Mouse (Mus musculus): ENCODE measurements around the gene Med25.

The Med25 gene

GRCm38 (mm10) chr7:44863210-44863609 lies 29.3 kb downstream of the Med25 start:
- no peak for DNase-seq (ENCODE audit: low read depth)

GRCm38 (mm10) chr7:44862434-44862833 lies 30.1 kb downstream of the Med25 start:
- no peak for DNase-seq (ENCODE audit: low read depth)

DNA sequence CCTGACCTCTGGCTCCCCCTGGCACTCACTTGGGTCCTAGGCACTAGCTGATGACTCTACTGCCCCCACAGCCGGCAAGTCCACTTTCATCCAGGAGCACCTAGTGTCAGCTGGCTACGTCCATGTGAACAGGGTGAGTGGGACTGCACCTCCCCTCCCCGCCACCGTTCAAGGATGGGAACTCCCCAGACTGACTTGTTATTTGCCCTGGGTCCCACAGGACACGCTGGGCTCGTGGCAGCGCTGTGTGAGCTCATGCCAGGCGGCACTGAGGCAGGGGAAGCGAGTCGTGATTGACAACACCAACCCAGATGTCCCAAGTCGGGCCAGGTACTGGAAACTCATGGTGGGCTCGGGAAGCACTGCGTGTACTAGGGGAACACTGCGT lies 31.1 kb downstream of the Med25 start:
- DNase-seq (ENCODE audit: low read depth): no peak

DNA sequence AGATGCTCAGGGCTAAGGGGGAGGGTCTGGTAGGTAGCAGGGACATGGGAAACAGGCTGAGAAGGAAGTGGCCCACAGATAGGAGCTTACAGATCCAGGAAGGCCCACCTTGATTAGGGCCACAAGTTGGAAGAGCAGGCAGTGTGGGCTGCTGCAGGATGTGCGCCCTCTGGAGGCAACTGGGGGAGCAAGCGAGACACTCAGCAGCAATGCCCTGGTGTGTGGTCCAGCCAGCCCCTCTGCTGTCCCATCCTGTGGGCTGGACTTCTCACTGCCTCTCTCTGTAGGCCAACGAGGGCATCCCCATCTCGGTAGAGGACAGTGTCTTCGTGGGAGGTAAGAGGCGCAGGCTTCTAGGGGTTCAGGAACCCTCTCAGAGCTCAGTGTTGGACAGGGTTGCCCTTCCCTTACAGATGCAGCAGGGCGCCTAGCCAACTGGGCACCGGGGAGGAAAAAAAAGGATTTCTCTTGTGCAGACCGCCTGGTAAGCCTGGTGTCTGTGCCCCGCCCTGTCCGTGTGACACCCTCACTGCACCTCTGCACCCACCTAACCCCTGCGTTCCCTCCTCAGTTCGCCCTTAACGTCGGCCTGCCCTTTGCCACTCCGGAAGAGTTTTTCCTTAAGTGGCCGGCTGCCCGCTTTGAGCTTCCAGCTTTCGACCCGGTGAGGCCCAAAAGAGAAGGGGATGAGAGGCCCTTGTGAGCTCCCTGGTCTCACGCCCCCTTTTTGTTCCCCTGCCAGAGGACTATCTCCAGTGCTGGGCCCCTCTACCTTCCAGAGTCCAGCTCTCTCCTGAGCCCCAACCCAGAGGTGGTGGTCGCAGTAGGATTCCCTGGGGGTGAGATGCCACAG lies 31.7 kb downstream of the Med25 start:
- DNase-seq (ENCODE audit: low read depth): peak; percentile 76

DNA sequence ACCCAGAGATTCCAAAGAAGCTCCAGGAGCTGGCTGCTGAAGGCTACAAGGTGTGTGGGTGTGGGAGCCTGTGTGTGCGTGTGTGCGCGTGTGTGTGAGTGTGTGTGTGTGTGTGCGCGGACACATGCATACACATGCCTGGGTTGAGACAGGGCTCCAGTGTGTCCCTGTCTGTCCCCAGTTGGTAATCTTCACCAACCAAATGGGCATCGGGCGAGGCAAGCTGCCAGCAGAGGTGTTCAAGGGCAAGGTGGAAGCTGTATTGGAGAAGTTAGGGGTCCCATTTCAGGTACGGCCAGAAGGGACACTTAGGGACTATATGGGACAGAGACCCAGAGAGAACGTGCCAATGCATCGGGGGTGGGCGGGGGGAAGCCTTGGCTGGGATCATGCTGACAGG lies 32.6 kb downstream of the Med25 start:
- DNase-seq (ENCODE audit: low read depth): no peak

DNA sequence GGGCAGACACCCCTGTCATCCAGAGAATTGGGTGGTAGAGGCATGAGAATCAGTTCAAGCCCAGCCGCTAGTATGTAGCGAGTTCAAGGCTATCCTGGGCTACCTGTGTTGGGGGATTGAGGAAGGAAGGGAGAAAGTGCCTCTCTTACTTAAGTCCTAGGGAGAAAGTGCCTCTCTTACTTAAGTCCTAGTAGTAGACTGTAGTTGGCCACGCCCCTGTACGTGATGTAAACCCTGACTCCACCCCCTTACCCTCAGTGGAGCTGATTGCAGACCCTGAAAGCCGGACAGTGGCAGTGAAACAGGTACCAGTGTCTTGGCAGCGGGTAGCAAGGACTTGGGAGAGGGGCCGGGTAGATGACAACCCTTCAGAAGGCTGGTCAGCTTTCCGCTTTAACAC lies 34.6 kb downstream of the Med25 start:
- DNase-seq (ENCODE audit: low read depth): peak; percentile 59

- peak; percentile 92 for DNase-seq (ENCODE audit: low read depth)
Measured at GRCm38 (mm10) chr7:44857042-44857552, 35.4 kb downstream of the Med25 start, which contains the start of gene Pnkp. Gene Pnkp (plus strand): TSS chr7:44857139.

GRCm38 (mm10) chr7:44856265-44856916 lies 36.1 kb downstream of the Med25 start:
- DNase-seq (ENCODE audit: low read depth): peak; percentile 44

DNA sequence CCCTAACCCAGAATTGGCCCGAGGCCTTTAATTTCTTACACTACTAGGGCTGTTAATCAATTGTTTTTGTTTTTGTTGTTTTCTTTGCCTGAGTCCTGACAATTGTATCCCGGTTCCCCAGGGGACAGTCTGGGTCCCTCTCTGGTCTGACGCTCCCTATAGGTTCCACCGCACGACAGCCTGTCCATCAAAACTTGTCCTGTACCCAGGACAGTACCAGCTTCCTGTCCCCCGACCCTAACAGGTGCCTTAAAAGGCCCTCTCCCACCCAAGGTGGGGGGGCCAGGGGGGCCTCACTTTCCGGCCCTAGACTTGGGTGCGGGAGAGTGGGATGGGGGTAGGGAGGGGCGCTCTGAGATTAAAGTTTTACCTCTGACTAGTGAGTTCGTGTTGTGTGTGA lies 37.5 kb downstream of the Med25 start:
- DNase-seq (ENCODE audit: low read depth): no peak

DNA sequence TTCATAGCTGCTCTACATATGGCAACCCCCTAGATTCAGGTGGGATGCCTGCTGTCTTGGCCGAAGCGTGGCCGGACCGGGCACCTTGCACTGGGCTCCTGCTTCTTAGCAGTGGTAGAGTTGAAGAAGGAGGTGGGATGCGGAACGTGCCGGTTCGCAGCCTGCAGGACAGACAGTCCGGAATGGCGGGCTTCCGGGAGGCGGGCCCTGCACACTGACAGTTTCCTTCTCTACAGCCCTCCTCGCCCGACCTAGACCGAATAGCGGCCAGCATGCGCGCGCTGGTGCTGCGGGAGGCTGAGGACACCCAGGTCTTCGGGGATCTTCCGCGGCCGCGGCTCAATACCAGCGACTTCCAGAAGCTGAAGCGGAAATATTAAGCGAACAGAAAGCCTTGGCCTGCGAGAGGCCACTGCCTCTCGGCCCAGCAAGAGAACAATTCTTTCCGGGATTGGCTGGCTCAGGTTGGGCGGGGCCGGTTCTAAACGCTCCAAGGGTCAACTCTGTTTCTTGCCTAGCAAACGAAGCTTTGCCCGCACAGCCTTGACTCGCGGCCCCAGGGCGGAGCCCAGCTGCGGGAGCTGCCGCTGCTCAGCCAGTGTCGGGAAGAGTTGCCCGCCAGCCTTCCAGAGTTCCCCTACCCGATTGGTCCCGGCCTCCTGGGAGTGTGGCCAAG lies 38.0 kb downstream of the Med25 start:
- DNase-seq (ENCODE audit: low read depth): peak; percentile 78

- no peak for DNase-seq (ENCODE audit: low read depth)
Measured at GRCm38 (mm10) chr7:44853596-44854355, 38.7 kb downstream of the Med25 start.

DNA sequence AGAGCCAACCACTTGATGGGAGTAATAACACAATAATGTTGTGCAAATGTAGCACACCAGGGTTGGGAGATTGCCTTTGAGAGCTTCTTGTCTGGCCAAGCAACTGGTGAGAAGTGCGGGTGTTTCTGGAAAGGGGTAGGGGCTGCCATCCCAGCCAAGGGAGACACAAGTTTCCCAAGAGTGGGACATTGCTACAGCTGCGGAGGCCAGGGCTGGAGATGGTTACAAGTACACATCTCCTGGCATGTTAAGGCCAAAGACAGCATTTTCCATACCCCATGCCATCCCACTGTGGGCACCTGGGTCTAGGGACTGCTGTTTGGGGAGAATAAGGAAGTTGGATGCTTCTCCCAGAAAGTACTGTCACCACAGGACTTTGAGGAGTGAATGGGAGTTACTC lies 39.4 kb downstream of the Med25 start:
- no peak for DNase-seq (ENCODE audit: low read depth)

- no peak for DNase-seq (ENCODE audit: low read depth)
Measured at GRCm38 (mm10) chr7:44852259-44853027, 40.1 kb downstream of the Med25 start.

GRCm38 (mm10) chr7:44851625-44852234 lies 40.8 kb downstream of the Med25 start:
- no peak for DNase-seq (ENCODE audit: low read depth)

DNA sequence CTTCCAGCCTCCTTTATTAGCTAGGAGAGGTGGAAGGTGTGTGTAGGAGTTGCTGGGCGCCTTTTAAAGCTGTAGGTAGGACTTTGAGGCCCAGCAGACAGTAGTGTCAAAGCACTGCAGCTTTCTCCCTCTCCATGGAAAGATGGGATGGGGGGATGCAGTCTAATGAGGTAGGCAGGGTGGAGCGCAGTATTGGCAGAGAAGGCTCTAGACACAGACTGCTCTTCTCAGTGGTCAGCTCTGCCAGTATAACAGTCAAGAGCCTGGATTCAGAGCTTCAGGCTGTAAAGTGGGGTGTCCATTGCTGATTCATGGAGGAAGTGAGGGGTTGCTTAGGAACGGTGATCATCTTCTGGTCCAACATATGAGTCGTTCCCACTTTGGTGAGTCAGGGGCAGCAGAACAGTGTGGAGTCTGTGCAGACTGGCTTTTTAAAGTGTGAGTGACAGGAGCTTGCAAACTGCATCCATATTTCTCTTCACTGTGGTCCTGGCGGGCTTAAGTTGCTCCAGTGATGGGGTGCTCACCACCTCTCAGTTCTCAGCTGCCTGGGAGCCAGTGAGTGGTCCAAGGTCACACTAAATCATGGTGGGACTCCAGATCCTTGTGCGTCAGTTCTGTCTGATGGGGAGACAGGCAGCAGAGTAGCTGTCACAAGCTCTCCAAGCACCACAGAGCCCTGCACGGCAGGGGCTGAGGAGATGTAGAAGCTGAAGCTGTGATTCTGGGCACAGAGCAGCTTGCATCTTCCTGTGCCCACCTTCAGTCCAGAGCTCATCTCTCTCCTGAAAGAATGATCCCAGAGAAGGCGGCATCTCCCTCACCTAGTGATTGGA lies 41.5 kb downstream of the Med25 start:
- no peak for DNase-seq (ENCODE audit: low read depth)

- no peak for DNase-seq (ENCODE audit: low read depth)
Measured at GRCm38 (mm10) chr7:44850146-44850545, 42.4 kb downstream of the Med25 start.

DNA sequence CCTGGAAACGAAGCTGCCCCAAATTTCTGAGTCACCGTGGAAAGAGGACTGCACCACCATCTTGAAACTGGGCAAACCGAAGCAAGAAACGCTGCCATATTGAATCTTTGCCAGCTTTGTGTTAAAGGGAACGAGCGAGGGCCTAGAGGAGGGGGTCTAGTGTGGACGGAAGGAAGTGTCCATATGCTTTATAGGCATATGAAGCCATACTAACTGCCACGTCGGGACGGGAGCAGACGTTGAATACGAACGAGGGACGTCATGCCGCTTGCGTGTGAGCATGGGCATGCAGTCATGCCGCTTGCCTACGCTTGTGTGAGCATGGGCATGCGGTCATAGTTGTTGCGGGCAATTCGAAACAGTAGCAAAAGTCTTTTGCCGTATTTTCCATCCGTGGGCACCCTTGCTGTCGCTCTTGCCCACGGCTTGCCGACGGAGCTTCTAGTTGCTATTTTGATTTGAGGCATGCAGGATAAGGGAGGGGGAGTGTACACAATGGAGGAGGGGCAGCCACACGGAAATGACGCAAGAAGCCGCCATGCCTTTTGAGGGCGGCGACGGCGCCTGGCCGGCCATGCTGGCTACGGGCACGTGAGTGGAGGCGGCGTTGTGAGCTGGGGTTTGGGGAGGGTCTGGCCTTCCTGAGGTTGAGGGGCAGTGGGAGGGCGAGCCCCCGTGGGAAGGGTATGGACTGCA lies 42.9 kb downstream of the Med25 start:
- DNase-seq (ENCODE audit: low read depth): peak; percentile 96

DNA sequence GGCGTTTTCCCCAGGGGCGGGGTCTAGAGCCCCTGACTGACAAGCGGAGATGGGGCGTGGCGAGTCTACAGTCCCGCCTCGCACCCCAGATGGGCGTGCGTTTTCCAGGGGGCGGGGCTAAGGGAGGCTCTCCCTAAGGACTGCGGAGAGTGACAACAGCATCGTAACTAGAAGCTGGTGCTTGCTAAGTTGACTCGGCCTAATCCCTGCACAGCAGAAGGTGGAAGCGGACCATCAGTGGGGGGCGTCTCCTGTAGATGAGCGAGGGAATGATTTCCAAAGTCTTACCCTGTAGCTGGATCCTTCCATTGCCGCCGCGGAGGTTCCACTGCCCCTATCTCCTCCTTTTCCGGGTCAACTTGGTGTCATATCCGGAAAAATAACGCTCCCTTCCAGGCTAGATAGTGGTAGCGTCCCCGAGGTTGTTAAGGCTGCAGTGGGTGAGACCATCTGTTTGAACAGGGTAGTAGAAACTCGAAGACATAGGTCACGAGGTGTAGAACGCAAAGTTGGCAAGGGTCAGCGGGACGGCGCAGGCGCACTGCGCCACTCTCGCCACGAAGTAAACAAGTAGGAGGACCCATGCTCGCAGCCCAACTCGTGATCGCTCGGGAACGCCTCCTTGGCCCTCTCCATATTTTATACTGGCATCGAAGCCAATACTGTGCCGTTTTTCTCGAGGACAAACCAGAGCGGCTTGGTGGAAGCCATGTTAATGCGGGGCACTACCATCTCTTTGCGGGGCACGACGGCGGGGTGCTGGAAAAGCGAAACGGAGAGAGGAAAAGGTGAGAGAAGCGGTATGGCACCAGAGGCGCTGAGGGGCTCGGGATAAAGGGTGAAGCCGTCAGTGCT lies 43.7 kb downstream of the Med25 start, which contains the start of the genes Akt1s1 and Tbc1d17:
Akt1s1 (plus strand) TSS at position 431 of the 855 bp plus-strand sequence.
Tbc1d17 (minus strand) TSS at position 519 of the 855 bp plus-strand sequence.
- DNase-seq (ENCODE audit: low read depth): peak; percentile 100
